Mouse (Mus musculus): ENCODE results near the gene Elobl.

DNA sequence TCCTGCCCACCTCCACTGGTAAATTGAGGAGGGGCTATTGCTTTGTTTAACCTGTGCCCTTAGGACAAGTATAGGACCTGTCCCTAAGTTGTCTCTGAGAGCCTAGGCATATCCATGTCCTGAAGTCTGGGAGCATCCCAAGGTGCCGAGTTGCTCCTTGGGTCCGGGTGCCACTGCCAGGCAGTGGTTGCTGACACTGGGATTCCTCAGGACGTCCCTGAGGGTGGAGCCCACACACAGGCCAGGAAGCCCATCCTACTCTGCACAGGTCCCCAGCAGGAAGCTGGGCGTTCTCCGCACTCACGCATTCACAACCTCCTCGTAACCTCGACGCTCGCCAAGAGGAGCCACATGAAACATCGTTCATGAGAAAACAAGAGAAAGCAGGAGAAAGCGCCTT, 25.2 kb downstream of the Elobl start:
- no peak for TF ChIP-seq CTCF (IDR thresholded peaks at IDR 0.05; ENCODE audit: low read depth)
- no peak for TF ChIP-seq EP300 (IDR thresholded peaks at IDR 0.05; ENCODE audit: low read depth)

Data from liver, postnatal 0 days (tissue).